Mouse (Mus musculus): ENCODE results near the gene Scrt2.

Gene Scrt2

GRCm38 (mm10) chr2:152108702-152109101 lies 27.4 kb downstream of the Scrt2 start:
- DNase-seq, result no peak

DNA sequence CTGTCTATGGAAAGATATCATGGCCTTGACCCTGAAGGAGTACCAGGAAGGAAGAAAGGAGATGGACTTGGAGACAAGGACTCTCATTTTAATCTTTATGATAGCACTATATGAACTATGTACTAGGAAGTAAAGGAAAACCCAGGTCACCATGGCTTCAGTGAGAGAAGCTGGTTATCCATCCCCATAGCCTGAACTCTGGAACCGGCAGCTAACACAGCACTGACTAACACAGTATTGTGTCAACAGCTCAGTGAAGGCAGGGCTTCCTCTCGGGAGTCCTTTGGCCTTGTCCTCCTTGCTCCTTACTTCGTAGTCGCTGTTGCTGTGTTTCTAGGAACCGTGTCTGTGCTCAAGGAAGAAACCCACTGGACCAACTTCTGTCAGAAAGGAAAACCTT lies 28.1 kb downstream of the Scrt2 start:
- no peak for DNase-seq

- DNase-seq, result no peak
These were observed 30.0 kb downstream of the Scrt2 start for GRCm38 (mm10) chr2:152111311-152111710.

GRCm38 (mm10) chr2:152111920-152112319 lies 30.6 kb downstream of the Scrt2 start:
- peak; percentile 88 to 91 for DNase-seq

- DNase-seq, result no peak
These were observed 31.2 kb downstream of the Scrt2 start for GRCm38 (mm10) chr2:152112490-152112889.

DNA sequence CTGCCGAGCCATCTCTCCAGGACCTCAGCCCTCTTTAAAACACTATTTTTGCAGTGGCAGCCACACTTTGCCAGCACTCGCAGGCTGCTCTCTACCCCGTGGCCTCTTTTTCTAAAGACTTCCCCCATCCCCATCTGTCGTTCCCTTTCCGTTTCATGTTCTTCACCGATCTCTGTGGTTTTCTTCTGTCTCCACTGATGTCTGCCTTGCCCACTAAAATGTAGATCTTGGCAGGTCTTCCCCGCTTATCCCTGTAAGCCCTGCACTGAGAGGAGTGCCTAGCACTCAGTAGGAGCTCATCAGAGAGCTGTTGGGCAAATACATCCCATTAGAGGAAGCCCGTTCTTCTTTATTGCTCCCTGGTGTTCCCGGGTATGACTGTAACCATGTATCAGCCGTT lies 31.6 kb downstream of the Scrt2 start:
- no peak for DNase-seq

DNA sequence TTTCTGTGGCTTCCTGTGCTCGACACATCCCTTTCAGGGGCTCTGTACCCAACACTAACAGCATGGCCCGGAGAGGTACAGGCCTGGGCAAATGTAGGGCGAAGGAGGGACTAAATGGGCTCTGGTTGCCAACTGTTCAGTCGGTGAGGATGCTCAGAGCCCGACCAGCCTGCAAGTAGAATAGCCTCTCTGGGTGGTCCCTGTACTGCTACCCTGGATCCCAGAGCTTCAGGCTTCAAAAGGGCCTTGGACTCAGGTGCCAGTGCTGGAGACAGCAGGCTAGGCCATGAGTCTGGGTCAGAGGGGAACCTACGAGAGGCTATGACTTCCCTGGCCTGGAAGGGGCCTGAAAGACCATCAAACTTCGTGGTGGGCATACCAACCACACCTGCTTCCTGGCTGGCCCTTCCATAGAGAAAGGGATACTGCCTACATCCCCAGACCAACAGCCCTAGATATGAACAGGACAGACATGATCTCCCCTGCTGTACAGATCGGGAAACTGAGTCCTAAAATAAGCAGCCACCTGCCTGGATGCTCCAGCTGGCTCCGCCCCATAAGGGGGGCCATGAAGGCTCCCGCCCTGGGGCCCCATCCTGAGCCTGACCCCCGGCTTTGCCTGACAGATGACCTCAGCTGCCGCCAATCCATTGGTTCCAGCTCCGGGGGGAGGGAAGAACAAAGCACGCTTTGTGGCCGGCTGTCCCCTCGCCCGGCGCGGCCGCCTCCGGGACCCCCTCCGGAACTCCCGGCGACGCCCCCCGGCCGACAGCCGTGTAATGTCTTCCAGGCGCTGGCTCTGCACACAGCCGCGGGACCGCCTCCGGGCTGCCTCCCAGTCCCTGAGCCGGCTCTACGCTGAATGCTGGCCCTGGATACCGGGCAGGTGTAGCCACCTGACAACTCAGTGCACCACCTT lies 33.0 kb downstream of the Scrt2 start:
- DNase-seq, result no peak

DNA sequence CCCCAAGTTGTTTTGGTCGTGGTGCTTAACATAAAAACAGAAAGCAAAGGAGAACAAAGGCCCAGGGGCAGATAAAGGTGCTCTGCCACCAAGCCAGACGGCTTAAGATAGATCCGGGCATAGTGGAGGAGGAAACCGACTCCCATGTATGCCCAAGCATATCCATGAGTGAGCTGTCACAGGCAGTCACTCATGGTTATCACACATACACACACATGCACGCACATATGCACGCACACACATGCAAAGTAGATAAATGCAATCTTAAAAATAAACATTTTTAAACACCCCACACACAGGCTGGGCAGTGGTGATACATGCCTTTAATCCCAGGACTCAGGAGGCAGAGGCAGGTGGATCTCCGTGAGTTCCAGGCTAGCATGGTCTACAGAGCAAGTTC lies 36.4 kb downstream of the Scrt2 start:
- no peak for DNase-seq

- no peak for DNase-seq
These were observed 38.0 kb downstream of the Scrt2 start for GRCm38 (mm10) chr2:152119228-152119865.

DNA sequence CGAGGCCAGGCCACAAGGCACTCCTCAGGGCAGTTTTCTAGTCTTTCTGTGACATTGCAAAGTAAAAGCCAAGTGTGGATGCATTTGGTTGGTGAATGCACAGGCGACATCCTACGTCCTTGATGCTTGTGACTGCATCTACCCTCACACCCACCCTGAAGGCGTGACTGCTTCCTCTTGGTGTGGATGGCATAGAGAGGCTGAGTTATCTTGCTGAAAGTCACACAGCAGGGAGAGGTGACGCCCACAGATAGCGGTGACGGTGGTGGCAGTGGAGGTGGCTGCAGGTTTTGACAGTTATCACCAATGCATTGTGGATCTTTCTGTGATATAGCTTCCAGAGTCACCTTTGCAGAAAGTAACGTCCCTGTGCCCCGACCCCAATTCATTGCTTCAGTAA lies 41.6 kb downstream of the Scrt2 start:
- no peak for DNase-seq

GRCm38 (mm10) chr2:152128597-152128996 lies 47.3 kb downstream of the Scrt2 start:
- DNase-seq, result no peak

DNA sequence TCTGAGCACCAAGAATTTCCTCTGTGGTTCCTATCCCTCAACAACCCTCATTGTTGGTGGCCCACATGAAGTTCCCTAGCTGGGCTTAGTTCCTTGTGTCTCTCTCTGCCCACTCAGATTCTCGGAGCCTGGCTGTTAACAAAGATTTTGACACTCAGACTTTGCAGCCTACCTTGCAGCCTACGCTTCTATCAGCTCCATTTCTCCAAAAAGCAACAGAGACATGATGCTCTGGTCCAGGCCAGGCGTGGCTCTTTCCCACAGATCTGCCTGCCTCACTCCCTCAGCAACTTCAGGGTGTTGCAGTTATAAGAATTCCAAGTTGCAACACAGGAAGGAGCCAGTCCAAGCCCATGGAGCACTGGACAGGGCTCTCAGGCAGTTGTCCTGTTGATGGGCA lies 48.4 kb downstream of the Scrt2 start:
- no peak for DNase-seq

DNA sequence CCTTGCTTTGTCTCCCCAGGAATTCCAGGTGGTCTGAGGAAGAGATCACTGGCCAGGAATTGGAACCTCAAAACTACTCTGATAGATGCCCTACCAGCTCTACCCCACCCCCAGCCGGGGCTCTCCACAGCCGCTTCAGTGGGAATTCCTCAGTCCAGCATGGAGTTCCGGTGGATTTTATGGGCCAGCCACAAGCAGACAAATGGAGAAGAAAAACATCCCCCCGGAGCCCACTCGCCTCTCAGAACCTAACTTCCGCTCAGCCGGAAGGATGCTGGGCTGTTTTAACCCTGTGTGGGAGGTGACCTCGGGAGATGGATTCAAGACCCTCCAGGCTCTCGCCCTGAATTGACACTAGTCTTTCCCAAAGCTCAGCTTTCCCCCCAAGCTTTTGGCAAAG lies 50.7 kb downstream of the Scrt2 start:
- DNase-seq, result no peak

DNA sequence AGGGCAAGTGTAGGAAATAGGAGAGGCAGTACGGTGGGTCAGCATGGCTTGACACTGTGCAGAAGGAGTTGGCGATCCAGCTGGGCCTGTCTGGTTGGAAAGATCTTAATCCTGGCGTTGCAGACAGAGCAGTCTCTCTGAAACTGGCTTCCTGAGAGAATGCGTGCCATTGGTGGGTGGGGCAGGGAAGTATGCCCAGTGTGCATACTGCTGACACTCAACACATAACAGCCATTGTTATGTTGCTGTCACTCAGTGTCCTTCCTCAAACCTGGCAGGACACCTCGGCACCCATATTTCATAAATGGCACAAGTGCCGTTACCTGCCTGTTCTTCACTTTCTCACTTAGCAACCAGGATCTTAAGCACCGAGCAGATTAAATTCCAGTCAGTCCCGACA lies 51.4 kb downstream of the Scrt2 start:
- no peak for DNase-seq

GRCm38 (mm10) chr2:152139191-152139987 lies 58.1 kb downstream of the Scrt2 start:
- no peak for DNase-seq

DNA sequence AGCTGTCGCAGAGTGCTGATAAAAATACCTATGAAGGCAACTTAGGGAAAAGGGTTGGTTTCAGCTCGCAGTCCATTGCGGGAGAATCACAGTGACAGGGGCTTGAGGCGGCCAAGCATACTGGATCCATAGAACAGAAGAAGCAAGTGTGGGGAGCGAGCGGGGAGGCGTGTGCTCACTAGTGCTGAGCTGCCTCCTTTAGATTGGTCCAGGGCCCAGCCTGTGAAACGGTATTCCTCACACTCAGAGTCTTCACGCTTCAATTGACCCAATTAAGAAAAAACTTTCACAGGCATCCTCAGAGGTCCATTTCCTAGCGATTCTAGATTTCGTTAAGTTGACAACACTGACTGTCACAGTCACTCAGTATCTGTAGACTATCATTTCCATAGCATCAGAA lies 59.6 kb downstream of the Scrt2 start:
- DNase-seq, result no peak

DNA sequence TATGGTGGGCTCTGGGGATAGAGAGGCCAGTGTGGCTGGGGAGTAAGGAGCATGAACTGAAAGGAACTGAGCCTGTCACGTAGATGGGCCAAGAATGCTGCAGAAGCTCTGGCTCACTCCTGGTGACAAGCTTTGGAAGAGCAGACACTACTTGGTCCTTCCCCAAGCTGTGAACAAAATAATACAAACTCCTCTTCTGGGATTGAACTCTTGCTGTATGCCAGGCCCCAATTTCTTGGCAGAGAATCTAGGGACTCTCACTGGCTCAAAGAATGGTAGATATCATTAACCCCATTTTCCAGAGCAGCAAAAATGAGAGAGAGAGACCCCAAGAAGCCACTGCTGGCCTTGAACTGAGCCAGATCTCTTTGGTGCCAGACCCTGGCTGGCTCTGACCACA lies 60.2 kb downstream of the Scrt2 start:
- no peak for DNase-seq

DNA sequence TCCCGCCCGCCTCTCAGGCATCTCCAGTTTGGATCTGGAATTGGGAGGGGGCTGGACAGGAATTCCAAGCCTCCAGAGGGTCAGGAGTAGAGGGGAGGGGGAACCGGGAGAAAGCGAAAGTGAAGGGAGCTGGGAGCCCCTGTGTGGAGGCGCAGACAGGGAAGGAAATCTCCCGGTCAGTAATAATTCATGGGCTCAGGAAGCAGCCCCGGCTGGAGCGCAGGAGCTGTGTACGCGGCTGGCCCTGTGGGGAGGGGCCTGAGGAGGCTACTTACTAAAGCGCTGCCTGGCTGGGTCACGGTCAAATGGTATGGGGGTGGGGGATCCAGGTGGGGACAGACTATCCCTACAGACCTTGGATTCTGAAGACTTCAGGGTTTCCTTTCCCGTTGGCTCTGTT lies 60.7 kb downstream of the Scrt2 start:
- no peak for DNase-seq

GRCm38 (mm10) chr2:152142571-152142970 lies 61.2 kb downstream of the Scrt2 start:
- no peak for DNase-seq

DNA sequence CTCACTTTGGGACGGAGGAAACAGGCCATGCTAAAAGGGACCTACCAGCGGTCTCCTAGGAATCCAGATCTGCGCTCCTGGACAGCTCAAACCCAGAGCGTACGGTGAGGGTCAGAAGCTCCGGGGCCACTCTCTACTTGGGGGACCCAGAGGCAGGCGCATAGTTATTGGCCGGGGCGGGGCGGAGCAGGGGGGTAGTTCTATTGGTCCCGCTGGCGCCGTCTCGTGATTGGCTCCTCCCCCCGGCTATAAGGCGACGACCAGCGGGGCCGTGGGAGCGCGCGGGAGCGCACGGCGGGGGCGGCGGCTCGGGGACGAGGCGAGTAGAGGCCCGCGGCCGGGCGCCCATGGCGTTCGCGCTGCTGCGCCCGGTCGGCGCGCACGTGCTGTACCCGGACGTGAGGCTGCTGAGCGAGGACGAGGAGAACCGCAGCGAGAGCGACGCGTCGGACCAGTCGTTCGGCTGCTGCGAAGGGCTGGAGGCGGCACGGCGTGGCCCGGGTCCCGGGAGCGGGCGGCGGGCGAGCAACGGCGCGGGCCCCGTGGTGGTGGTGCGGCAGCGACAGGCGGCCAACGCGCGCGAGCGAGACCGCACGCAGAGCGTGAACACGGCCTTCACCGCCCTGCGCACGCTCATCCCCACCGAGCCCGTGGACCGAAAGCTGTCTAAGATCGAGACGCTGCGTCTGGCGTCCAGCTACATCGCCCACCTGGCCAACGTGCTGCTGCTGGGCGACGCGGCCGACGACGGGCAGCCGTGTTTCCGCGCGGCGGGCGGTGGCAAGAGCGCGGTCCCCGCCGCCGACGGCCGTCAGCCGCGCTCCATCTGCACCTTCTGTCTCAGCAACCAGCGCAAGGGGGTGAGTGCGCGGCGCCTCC lies 62.2 kb downstream of the Scrt2 start, which contains the start of gene Tcf15:
TSS of gene Tcf15 (plus strand) at position 283 of the 879 bp plus-strand sequence.
- DNase-seq, result peak in 1 of 2 experiments; percentile 9

GRCm38 (mm10) chr2:152144158-152144450 lies 62.8 kb downstream of the Scrt2 start:
- no peak for DNase-seq

GRCm38 (mm10) chr2:152144501-152144900 lies 63.2 kb downstream of the Scrt2 start:
- DNase-seq, result no peak
